Mouse (Mus musculus): ENCODE results near the gene Dlgap4. TPM values are rescaled to one million over a fixed set of nuclear protein-coding genes. Genes with fewer than 3 reads are reported as not detected.
A peak's percentile ranks its signal among the peaks of the same experiment; 100 is the strongest.

Gene Dlgap4
- polyA plus RNA-seq, 1 experiment from 2014 or later: 119 TPM

DNA sequence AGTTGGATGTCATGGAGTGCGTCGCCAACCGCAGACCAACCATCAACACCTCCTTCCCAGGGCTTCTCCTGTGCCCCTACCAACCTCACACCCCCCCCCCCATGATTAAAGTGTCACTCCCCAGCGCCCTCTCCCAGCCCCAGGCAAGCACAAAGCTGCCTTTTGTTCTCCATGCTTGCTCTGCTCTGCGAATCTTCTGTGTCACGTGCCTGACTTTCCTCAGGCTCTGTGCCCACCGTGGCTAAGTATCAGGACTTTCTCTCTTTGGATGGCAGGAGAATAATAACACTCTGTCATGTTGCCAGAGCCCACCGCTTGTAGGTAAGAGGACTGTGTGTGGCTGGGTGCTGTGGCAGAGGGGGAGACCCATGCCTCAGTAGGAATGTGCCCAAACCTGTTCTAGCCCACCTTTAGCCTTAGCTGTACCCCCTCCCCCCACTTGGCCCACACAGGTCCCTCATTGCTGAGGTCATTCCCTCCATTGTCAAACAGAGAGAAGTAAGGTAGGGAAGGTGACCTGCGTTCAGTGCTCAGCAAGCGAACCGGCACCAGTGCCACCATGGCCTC lies 79.8 kb downstream of the Dlgap4 start:
- Histone ChIP-seq H3K36me3 (replicated peaks; ENCODE audit: control insufficient read depth, insufficient read depth, low read depth, low read length) (no peaks in the 10 kb centered on the region), H3K9ac (replicated peaks; ENCODE audit: low read length) (no peak overlapping the region), H3K27me3 (ENCODE audit: control insufficient read depth, insufficient read depth, low read length) (no peaks in the 10 kb centered on the region), H3K9me3 (replicated peaks; ENCODE audit: control insufficient read depth, low read length) (no peaks in the 10 kb centered on the region), H3K27ac (replicated peaks; ENCODE audit: low read depth, low read length) (no peak overlapping the region), H3K4me2 (ENCODE audit: low read depth, low read length) (no peak overlapping the region), H3K4me1 (ENCODE audit: control insufficient read depth, insufficient read depth, low read length) (no peaks in the 10 kb centered on the region), H3K4me3 (ENCODE audit: low read depth, low read length) (no peak overlapping the region)
- WGBS: 41% methylated on average over 11 of the region's 11 CpGs
- ATAC-seq (replicated peaks; ENCODE audit: insufficient number of reproducible peaks, low FRiP score, low TSS enrichment, low read depth) (peak; percentile 48; the same call in 1 of the 2 replicates), DNase-seq (ENCODE audit: low spot score) (no peak)

DNA sequence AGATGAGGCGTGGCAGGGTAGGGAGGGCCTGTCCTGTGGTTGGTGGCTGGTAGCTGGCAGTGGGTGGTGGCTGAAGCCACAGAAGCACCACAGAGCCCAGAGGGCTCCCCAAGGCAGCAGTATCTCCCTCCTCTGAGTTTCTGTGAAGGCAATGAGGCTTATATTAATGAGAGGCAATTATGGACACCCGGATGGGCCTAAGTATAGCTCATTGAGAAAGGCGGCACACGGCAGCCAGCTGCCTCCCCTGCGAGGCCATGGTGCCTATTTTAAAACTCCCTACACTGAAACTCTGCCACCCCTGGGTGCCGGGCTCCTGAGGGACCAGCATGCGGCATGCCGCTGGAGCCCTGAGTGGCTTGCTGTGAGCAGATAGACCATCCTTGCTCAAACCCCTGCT lies 83.8 kb downstream of the Dlgap4 start:
- WGBS: 79% methylated on average over 8 of the region's 8 CpGs
- H3K4me1 ChIP-seq (ENCODE audit: control insufficient read depth, insufficient read depth, low read length): no peaks in the 10 kb centered on the region
- H3K9ac ChIP-seq (replicated peaks; ENCODE audit: low read length): no peak overlapping the region
- no peaks in the 10 kb centered on the region for H3K9me3 ChIP-seq (replicated peaks; ENCODE audit: control insufficient read depth, low read length)
- H3K4me2 ChIP-seq (ENCODE audit: low read depth, low read length): no peak overlapping the region
- H3K4me3 ChIP-seq (ENCODE audit: low read depth, low read length): no peak overlapping the region
- H3K27me3 ChIP-seq (ENCODE audit: control insufficient read depth, insufficient read depth, low read length): no peaks in the 10 kb centered on the region
- DNase-seq (ENCODE audit: low spot score): no peak
- no peak overlapping the region for H3K27ac ChIP-seq (replicated peaks; ENCODE audit: low read depth, low read length)
- no peaks in the 10 kb centered on the region for H3K36me3 ChIP-seq (replicated peaks; ENCODE audit: control insufficient read depth, insufficient read depth, low read depth, low read length)
- no peak for ATAC-seq (replicated peaks; ENCODE audit: insufficient number of reproducible peaks, low FRiP score, low TSS enrichment, low read depth)

DNA sequence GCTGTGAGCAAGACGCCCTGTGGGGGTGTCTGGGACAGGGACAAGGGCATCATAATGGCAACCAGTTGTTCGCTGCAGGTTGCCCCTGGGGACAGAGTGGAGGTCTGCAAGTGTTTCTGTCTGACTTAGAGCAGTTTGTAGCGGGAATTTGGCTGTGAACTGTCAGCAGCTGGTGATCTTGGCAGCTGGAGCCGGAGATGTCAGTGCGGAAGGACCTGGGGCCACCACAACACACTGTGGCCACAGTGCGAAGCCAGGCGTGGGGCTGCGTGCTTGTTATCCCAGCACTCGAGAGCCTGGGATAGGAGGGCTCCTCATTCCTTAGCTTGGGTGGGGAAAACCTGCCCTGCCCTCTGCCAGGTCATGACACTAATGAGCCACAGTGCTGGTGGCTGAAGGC lies 84.7 kb downstream of the Dlgap4 start:
- no peak for ATAC-seq (replicated peaks; ENCODE audit: insufficient number of reproducible peaks, low FRiP score, low TSS enrichment, low read depth)
- H3K4me1 ChIP-seq (ENCODE audit: control insufficient read depth, insufficient read depth, low read length): no peaks in the 10 kb centered on the region
- DNase-seq (ENCODE audit: low spot score): no peak
- no peak overlapping the region for H3K9ac ChIP-seq (replicated peaks; ENCODE audit: low read length)
- no peaks in the 10 kb centered on the region for H3K36me3 ChIP-seq (replicated peaks; ENCODE audit: control insufficient read depth, insufficient read depth, low read depth, low read length)
- WGBS: 44% methylated on average over 9 of the region's 9 CpGs
- H3K27me3 ChIP-seq (ENCODE audit: control insufficient read depth, insufficient read depth, low read length): no peaks in the 10 kb centered on the region
- no peaks in the 10 kb centered on the region for H3K9me3 ChIP-seq (replicated peaks; ENCODE audit: control insufficient read depth, low read length)
- no peak overlapping the region for H3K4me3 ChIP-seq (ENCODE audit: low read depth, low read length)
- H3K4me2 ChIP-seq (ENCODE audit: low read depth, low read length): no peak overlapping the region
- no peak overlapping the region for H3K27ac ChIP-seq (replicated peaks; ENCODE audit: low read depth, low read length)

DNA sequence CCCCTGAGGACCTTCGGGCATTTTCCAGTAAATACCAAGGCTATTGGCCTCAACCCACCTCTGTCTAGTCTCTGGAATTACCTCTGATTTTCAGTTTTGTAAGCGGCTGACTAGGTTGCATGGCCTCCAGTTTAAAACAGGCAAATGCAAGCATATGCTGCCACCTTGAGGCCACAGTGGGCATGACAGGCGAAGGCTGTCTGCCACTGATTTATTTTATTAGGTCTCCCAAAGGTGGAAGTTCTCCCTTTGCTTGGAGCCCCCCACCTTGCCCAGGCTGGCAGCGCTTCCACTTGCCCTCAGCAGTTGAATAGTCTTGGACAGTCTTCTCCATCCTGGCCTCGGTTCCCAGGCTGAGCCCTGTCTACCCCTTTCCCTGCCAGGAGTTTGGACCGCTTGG lies 92.0 kb downstream of the Dlgap4 start:
- Histone ChIP-seq H3K27me3 (ENCODE audit: control insufficient read depth, insufficient read depth, low read length) (no peaks in the 10 kb centered on the region), H3K4me2 (ENCODE audit: low read depth, low read length) (no peak overlapping the region), H3K27ac (replicated peaks; ENCODE audit: low read depth, low read length) (no peak overlapping the region), H3K4me1 (ENCODE audit: control insufficient read depth, insufficient read depth, low read length) (no peaks in the 10 kb centered on the region), H3K9me3 (replicated peaks; ENCODE audit: control insufficient read depth, low read length) (no peaks in the 10 kb centered on the region), H3K9ac (replicated peaks; ENCODE audit: low read length) (no peak overlapping the region), H3K4me3 (ENCODE audit: low read depth, low read length) (no peak overlapping the region), H3K36me3 (replicated peaks; ENCODE audit: control insufficient read depth, insufficient read depth, low read depth, low read length) (no peaks in the 10 kb centered on the region)
- peak; percentile 86 for DNase-seq (ENCODE audit: low spot score)
- ATAC-seq (replicated peaks; ENCODE audit: insufficient number of reproducible peaks, low FRiP score, low TSS enrichment, low read depth): no peak
- WGBS: 19% methylated on average over 6 of the region's 6 CpGs

DNA sequence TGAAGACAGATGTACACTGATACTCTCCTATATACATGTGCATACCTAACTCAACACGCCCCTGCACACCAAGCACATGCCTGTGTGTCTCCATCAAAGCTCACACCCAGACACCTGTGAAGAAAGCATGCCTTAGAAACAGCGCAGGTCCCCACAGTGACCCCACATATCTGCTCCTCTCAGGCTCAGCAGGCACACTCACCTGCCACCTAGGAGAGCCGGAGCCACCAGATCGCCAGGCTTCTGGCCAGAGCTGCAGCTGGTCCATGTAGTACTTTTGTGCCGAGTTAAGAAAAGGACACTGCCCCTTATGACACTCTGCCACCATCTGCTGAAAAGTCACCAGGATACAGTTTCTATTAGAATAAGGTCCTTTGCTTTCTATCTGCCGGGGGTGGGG lies 103.2 kb downstream of the Dlgap4 start:
- Histone ChIP-seq H3K9ac (replicated peaks; ENCODE audit: low read length) (no peak overlapping the region), H3K4me1 (ENCODE audit: control insufficient read depth, insufficient read depth, low read length) (peaks cover 9% of the 10 kb centered on the region; the same call in 1 of the 2 replicates), H3K4me3 (ENCODE audit: low read depth, low read length) (no peak overlapping the region), H3K4me2 (ENCODE audit: low read depth, low read length) (no peak overlapping the region), H3K9me3 (replicated peaks; ENCODE audit: control insufficient read depth, low read length) (no peaks in the 10 kb centered on the region), H3K27ac (replicated peaks; ENCODE audit: low read depth, low read length) (no peak overlapping the region), H3K27me3 (ENCODE audit: control insufficient read depth, insufficient read depth, low read length) (no peaks in the 10 kb centered on the region), H3K36me3 (replicated peaks; ENCODE audit: control insufficient read depth, insufficient read depth, low read depth, low read length) (no peaks in the 10 kb centered on the region)
- DNase-seq (ENCODE audit: low spot score) (no peak), ATAC-seq (replicated peaks; ENCODE audit: insufficient number of reproducible peaks, low FRiP score, low TSS enrichment, low read depth) (no peak)
- 80% methylated on average over 6 of the region's 6 CpGs for WGBS

DNA sequence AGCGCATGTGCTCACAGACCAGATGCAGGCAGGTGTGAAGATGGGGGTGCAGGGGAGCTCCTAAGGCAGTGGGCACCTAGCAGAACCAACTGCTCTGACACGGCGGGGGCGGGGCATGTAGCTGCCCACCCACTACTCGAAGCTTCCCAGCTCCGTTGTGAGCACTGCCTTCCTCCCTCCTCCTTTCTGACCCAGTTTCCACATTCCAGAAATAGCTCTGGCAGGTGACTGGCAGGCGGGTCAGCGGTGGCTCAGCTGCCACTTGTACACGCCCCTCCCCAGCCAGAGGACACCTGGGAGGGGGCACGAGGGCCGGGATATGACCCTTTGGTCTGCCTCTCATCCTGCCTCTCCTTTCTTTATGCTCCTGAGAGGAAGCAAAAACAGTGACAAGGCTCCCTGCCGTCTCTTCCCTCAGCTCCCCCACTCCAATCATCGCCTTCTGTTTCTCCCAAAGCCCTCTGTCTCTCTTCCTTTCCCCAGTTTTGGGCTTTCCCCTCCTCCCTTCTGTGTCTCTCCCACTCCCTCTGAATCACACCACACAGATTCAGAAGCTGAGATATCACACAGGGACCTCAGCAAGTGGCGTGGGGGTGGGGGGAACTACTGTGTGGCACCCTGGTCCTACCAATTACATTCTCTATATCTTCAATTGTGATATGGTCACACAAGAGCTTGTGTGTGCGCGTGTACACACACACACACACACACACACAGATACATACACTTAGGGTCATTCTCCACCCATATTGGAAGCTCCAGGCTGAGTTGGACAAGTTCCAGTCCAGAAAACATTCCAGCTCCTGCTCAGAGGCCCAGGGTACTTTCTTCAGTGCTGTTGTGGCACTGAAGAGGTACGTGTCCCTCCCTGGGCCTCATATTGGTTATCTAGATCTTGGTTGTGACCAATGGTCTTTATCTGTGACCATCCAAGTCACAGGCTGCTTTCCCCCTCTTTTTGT lies 104.1 kb downstream of the Dlgap4 start:
- Histone ChIP-seq H3K4me1 (ENCODE audit: control insufficient read depth, insufficient read depth, low read length) (peaks cover 9% of the 10 kb centered on the region; the same call in 1 of the 2 replicates), H3K27me3 (ENCODE audit: control insufficient read depth, insufficient read depth, low read length) (no peaks in the 10 kb centered on the region), H3K9ac (replicated peaks; ENCODE audit: low read length) (0 out of 2 replicates have a peak overlapping the region, but pooled peaks have one; percentile 35), H3K9me3 (replicated peaks; ENCODE audit: control insufficient read depth, low read length) (no peaks in the 10 kb centered on the region), H3K4me2 (ENCODE audit: low read depth, low read length) (peak overlapping the region; percentile 37), H3K27ac (replicated peaks; ENCODE audit: low read depth, low read length) (no peak overlapping the region; the same call in 1 of the 2 replicates), H3K4me3 (ENCODE audit: low read depth, low read length) (no peak overlapping the region), H3K36me3 (replicated peaks; ENCODE audit: control insufficient read depth, insufficient read depth, low read depth, low read length) (no peaks in the 10 kb centered on the region)
- ATAC-seq (replicated peaks; ENCODE audit: insufficient number of reproducible peaks, low FRiP score, low TSS enrichment, low read depth) (no peak), DNase-seq (ENCODE audit: low spot score) (peak; percentile 70)
- WGBS: 20% methylated on average over 17 of the region's 17 CpGs

DNA sequence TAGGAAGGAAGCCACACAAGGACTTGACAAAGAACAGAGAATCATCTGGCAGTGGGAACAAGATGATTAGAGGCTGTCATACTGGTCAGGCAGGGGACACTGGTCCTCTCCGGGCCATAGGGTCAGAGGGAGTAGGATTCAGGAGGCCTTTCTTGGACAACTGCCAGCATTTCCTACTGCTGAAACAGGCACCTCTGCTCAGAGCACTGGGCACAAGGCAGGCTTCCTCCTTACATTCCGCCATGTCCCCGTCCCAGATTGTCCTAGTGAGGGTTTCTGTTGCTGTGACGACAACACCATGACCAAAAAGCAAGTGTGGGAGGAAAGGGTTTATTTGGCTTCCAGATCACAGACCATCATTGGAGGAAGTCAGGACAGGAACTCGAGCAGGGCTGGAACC lies 105.3 kb downstream of the Dlgap4 start:
- Histone ChIP-seq H3K36me3 (replicated peaks; ENCODE audit: control insufficient read depth, insufficient read depth, low read depth, low read length) (no peaks in the 10 kb centered on the region), H3K9me3 (replicated peaks; ENCODE audit: control insufficient read depth, low read length) (no peaks in the 10 kb centered on the region), H3K27ac (replicated peaks; ENCODE audit: low read depth, low read length) (no peak overlapping the region), H3K4me2 (ENCODE audit: low read depth, low read length) (no peak overlapping the region), H3K9ac (replicated peaks; ENCODE audit: low read length) (no peak overlapping the region), H3K27me3 (ENCODE audit: control insufficient read depth, insufficient read depth, low read length) (no peaks in the 10 kb centered on the region), H3K4me1 (ENCODE audit: control insufficient read depth, insufficient read depth, low read length) (peaks cover 9% of the 10 kb centered on the region; the same call in 1 of the 2 replicates), H3K4me3 (ENCODE audit: low read depth, low read length) (no peak overlapping the region)
- WGBS: 64% methylated on average over 5 of the region's 5 CpGs
- ATAC-seq (replicated peaks; ENCODE audit: insufficient number of reproducible peaks, low FRiP score, low TSS enrichment, low read depth): no peak
- DNase-seq (ENCODE audit: low spot score): no peak
